Mouse (Mus musculus): ENCODE measurements at regions not wholly inside any gene's neighbourhood (a gene's known extent, or its start where the extent isn't known, plus 50 kb on each side); places are given as distances from the start of the nearest gene placed in this dataset.
"Not testable (repeated sequence)": the region's sequence is repeated elsewhere in the genome, so short reads cannot be mapped to it uniquely, and the experiment has no call there.

DNA sequence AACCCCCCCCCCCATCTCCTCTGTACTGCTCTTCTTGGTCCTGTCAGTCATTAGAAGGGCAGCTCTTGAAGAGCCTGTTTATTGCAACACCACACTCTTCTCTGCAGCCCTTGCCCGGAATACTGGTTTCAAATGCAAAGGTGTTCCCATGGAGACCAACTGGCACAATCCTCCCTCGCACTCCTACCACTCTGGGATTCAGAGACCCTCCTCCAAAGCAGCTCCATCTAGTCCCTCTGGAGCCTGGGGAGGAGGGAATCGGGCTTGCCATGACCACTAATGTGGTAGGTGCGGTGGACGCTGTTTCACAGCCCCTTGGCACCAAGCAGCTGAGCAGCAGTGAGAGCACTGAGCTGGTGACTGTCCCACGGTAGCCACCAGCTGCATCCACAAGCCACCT lies 83.1 kb downstream of the Stk35 start:
- DNase-seq (ENCODE audit: low spot score), result peak; percentile 17

DNA sequence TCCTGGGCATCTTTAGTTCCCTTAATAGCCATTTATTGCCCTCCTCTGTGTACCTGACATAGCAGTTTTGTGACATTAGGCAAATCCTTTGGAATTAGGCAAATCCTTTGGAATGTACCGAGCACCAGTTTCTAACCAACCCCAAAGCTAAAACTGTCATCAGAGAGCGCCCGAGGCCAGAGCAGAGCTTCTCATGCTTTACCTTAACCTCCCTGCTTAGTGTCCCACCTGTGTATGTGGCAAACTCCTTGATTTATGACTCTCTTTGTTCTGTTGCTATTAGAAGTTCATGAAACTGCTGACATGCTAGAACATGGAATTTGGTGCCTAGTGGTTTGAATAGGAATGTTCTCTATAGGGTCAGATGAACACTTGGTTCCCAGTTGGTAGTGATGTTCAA lies 84.0 kb downstream of the Stk35 start:
- DNase-seq (ENCODE audit: low spot score), result no peak

DNA sequence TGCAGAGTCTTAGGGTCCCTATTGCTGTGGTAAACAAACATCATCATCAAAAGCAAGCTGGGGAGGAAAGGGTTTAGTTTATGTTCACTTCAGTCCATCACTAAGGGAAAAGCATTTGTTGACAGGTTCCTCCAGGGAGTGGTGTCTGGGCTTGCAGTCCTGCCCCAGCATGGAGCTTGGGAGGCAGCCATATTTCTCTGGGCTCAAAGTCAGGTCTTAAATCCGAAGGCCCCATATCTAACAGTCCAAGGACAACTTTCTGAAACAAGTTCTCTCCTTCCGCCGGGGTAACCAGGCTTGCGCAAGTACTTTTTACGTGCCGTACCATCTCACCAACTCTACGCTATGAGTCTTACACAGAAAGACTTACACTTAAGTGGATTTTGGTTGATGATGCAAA lies 85.2 kb downstream of the Stk35 start:
- DNase-seq (ENCODE audit: low spot score), result no peak

DNA sequence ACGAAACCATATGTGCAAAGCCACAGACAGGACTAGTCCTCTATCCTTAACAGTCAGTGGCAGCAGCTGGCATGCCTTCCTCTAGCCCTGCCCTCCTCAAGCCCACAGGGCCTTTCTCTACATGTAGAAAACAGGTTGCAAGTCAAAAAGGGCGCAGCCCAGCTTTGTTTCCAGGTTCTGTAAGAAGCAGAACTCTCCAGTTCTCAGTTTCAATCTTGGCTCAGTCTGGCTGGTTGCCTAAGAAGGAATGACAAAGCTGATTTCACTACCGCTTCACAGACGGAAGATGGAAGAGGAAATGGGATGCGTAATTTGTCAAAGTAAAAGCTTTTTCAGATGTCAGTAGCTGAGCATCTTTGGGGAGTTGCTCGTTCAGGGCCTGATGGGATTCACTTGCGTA lies 92.9 kb downstream of the Stk35 start:
- peak; percentile 55 for DNase-seq (ENCODE audit: low spot score)

DNA sequence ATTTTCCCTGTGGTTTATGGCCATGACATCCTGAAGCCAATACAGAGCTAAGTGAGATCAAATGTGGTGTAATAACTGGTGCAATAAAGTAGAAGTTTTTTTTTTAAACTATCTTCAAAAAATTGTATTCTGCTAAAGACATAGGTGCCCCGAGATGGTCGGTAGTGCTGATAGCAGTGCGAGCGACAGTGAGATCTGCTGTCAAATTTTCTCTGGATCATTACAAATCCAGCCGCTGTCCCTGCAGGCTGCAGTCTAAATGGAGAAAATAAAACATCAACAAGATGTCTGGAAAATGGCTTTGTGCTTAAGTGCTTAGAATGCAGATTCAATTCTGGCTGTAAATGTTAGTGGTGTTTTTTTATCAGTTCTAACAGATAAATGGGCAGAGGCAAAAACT lies 93.5 kb downstream of the Stk35 start:
- no peak for DNase-seq (ENCODE audit: low spot score)

DNA sequence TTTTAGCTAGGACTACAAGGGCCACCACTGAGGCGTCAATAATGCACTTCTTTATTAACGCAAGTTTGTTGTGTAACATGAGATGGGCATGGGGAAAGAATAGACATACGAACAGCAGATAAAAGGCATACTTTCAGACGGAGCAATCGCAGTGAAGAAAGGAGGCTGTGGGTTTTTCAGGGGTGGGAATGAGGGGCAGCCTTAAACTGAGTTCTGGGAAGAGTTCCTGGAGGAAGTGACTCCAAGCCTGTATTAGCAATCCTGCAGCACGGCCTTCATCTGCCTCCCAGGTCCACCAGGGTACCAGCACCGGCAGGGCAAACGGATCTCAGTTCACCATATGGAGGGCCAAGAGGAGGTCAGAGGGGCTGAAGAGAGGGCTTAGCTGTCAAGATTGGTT lies 94.6 kb downstream of the Stk35 start:
- no peak for DNase-seq (ENCODE audit: low spot score)

DNA sequence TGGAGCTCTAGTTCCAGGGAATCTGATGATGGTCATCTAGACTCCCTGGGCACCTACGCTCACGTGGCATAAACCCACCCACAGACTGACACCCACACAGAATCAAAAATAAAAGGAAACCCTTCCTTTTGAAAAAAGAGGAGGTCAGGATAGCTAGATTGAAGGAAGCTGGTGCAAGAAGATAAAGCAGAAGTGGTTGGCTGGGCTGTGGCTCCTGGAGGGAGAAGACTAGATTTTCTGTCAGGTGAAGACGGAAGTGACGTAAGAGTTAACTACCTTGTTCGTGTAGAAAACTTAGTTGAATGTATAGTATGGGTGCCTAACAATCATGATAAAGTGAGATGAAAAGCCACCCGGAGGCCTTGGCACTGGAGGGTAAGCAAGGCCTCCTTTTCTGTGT lies 95.1 kb downstream of the Stk35 start:
- DNase-seq (ENCODE audit: low spot score), result peak; percentile 16

DNA sequence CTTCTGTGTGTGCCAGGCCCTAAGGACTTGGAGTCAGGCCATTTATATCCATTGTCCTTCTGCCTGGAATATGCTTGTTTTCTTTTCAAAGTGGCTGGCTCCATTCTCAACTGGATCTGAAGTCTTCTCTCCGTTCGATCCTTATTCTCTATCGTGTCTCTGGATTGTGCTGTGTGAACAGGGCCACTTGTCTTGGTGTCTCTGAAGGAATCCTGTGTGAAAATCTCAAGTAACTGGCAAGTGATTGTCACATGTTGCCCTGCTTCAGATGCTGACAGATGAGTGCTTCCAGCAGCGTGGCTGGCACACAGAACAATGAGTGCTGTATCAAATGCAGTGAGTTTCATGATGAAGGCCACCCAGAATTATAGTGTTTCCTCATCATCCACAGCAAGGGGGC lies 96.4 kb downstream of the Stk35 start:
- no peak for DNase-seq (ENCODE audit: low spot score)

DNA sequence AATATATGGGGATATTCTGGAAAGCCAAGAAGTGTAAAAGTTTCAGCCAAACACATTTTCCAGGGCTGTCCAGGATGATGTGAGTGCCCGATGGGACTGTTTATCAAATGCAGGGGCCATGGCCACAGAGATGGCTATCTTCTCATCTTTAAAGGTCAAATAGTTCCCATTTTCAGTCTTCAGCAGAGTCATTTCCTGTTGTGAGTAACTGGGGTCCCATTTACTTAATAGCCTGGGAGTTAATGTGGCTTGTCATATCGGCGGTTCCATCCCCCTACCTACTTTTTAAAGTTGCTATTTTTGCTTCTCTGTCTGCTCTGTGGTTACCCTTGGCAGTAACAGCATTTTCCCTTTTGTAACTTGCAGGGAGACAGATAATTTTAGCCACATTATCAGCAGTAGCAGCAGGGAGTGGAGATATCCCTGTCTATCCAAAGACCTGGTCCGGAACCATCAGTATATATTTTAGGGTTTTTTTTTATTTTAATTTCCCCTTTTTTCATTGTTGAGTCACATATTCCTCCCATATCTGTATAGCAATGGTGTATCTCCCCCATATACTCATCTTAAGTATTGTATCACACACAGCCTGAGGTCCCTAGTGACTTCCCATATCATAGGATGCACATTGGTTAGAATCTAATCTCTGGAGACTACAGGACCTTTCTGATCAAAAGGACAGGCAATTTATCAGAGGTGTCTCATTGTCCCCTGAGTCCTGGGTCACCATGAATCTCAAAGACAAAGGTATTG lies 103.2 kb downstream of the Stk35 start:
- no peak for DNase-seq (ENCODE audit: low spot score)

DNA sequence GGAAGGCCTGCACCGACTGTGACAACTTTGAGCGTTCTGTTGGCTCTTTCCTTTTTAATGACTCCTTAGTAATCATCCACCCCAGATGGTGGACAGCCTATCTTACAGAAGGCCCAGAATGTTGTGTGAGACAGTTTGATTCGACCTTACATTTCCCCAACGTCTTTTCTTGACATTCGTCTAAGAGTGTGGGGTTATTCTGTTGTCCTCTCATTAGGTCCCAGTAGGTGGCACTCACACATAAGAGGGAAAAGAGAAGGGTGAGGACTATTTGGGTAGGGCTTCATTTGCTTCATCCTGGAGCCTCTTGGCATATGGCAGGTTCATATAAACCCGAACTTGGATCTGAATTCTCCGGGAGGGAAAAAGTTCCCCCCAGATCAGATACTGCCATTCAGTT lies 104.4 kb downstream of the Stk35 start:
- DNase-seq (ENCODE audit: low spot score), result peak; percentile 21

DNA sequence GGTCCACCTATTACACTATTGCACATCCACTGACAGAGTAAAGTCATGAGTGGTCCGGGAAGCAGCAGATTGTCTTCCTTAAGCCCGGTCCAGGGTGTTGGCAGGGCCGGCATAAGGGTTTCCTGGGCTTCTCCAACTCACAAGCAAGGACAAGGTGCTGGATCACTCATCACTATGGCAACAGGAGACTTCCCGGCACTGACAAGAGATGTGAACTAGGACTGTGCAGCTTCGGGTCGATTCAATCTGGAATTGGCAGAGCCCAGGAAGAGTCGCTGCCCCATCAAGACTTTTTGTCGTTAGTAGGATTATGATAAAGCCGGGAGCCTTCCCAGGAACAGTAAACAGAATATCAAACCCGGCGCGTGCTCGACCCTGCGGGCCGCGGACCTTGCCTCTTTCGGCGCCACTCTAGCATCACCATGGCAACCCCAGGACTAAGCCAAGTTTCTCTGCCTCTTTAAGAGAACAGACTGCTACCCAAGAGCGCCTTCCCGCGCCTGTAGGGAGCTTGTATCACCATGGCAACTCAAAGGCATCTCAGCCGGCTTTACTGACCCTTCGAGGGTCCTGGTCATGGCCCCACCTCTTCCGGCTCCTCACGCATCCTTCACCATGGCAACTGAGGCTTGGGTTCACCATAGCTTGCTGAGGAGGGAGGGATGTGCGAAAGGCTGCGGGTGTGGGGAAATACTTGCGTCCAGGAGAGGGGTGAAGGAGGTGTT lies 103.3 kb upstream of the Tgm3 start:
- no peak for DNase-seq (ENCODE audit: low spot score)

DNA sequence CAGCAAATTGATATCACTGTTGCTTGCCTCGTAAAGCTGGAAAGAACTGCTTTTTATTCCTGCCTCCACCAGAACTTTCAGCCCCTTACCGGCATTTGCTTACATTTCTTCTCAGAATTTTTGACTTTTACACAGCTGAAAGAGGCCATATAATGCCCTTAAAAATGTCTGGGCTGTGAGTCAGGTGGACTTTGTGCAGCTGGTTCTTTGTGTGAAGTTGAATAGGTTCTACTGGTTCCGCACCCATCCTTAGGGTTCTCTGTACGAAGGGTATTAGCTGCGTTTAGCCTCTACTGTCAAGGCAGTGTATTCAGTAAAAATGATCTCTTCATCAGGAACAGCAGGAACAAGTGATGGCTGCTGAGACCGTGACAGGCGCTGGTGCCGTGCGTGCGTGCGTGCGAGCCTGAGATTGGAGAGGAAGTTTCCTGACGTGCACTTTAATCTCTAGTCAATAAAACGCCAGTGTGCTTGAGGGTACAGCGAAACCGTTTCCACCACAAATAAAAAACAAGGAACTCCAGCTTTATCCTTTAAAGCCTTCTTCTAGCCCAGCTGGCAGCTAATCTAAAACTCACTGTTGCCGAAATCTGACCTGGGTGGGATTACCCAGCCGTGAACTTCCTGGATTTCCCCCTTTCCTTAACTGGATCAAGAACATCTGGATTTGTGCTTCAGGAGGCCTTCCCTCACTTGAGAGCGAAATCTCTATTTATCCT lies 100.8 kb upstream of the Tgm3 start:
- DNase-seq (ENCODE audit: low spot score), result no peak

DNA sequence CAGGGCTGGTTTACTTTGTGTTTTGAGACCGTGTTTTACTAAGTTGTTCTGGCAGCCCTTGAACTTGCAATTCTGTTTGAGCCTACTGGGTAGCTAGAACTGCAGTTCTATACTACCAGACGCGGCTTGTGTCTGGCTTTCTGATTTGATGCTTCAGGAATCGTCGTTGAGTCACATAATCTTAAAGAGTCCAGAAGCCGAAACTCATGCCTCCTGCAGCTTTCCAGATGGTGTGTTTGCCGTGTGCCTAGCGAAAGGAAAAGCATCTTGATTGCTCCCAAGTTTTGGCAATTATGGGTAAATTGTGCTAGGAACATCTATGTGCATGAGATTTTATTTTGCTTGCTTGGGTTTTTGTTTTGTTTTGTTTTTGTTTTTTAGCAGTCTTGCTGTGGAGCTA lies 99.6 kb upstream of the Tgm3 start:
- DNase-seq (ENCODE audit: low spot score), result no peak

DNA sequence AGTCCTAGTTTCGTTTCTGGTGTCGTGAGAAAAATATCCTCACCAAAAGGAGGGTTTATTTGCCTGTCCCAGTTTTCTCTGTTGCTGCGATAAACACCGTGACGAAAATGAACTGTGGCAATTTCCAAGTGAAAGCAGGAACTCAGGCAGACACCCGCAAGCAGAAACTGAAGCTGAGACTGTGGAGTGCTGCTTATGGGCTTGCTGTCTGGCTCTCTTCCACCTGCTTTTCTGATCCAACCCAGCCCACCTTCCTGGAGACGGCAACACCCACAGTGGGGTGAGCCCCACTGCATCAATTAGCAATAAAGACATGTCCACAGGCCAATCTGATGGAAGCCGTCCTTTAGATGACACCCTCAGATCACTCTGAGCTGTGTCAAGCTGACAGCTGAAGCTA lies 97.9 kb upstream of the Tgm3 start:
- no peak for DNase-seq (ENCODE audit: low spot score)

DNA sequence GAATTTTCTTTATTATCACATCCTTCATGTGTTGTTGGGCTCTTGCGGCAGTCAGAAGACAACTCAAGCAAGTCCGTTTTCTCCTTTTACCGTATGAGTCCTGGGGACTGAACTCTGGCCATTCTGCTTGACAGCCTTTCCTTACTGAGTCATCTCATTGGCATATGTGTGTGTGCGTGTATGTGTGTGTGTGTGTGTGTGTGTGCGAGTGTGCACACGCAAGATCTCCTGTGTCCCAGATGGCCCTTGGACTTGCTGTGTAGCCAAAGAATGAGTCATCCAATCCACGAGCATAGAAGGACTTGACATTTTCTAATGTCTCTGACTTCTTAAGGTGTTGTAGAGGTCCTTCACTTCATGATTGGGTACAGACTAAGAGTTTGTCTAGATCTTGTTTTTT lies 95.7 kb upstream of the Tgm3 start:
- DNase-seq (ENCODE audit: low spot score), result no peak

DNA sequence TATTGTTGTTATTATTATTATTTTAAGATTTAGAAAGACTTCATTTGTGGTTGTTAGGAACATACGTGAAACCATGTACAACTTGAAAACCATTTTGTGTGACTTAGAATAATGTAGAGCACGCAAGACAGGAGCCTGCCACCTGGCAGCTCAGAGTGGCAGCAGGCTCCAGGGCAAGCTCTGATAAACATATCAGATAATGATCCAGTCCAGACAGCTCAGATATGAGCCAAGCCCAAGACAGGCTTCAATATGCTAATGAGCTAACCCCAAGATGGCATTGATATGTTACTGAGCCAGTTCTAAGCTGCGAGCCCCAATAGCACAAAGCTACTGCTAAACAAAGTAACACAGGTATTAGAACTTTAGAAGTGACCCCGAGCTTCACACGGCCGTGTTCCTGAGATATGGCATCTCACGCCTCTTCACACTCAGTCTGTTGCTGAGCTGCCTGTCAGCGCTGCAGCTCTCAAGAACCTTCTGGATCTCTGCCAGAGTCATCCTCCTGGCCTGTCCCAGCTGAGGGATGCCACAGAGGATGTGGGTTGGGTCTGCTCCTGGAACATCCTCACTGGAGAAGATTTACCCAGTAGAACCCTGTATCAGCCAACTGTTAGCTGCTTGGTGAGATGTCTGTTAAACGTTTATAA lies 93.9 kb upstream of the Tgm3 start:
- DNase-seq (ENCODE audit: low spot score), result no peak

DNA sequence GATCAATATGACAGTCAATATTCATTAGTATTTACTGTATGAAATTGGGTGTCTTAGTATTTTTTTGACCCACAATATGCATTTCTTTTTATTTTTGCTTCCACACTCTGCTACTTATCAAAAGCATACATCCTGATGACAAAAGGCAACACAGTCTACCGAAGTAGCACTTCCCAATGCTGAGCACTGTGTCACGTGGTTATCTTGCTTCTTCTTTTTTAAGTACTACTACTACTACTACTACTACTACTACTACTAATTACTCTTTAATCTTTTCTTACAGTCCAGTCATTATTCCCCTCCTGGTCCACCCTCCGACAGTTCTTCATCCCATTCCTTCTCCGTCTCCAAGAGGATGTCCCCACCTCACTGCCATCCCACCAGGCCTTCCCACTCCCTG lies 92.6 kb upstream of the Tgm3 start:
- DNase-seq (ENCODE audit: low spot score), result no peak

DNA sequence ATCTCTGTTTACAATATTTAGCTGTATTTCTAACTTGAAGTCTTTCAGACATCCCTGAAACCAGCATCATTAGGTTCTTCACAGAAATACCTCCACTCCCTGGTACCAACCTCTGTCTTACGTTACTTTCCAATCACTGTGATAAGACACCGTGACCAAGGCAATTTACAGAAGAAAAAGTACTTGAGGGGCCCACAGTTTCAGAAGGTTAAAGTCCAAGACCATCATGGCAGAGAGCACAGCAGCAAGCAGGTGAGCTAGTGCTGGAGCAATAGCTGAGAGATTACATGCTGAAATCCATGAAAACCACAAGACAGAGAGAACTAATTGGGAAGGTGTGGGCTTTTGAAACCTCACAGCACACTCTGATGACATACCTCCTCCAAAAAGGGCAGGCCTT lies 84.9 kb upstream of the Tgm3 start:
- no peak for DNase-seq (ENCODE audit: low spot score)

DNA sequence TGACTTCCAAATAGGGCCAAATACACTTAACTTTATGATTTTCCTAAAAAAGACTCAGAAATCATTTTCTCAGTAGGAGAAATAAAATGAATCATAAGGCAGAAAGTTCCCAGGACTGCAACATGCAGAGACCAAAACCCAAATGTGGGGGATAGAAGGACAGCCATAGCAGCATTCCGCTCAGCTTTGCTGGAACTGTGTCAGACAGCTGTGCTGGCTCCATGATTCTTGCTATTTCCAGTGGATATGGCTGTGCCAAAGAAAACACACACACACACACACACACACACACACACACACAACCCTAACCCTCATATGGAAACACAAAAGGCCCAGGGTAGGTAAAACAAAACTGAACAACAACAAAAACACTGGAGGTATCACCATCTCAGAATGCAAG lies 78.6 kb upstream of the Tgm3 start:
- no peak for DNase-seq (ENCODE audit: low spot score)

DNA sequence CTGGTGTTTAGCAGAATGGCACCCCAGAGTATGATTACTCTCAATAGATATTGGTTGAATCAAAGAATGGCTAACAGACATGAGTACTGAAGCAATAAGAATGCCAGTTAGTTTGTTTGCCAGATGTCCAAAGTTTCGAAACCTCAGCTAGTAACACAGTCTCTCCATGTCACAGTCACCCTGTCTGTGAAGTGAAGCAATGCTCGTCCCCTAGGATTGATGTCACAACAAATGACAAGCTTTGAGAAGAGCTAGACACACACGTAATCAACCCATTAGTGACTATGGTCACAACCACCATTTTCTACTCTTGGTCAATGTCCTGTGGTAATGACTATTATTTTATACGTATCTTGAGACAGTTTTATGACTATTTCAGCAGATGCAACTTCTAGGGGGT lies 69.3 kb upstream of the Tgm3 start:
- DNase-seq (ENCODE audit: low spot score), result peak; percentile 35

DNA sequence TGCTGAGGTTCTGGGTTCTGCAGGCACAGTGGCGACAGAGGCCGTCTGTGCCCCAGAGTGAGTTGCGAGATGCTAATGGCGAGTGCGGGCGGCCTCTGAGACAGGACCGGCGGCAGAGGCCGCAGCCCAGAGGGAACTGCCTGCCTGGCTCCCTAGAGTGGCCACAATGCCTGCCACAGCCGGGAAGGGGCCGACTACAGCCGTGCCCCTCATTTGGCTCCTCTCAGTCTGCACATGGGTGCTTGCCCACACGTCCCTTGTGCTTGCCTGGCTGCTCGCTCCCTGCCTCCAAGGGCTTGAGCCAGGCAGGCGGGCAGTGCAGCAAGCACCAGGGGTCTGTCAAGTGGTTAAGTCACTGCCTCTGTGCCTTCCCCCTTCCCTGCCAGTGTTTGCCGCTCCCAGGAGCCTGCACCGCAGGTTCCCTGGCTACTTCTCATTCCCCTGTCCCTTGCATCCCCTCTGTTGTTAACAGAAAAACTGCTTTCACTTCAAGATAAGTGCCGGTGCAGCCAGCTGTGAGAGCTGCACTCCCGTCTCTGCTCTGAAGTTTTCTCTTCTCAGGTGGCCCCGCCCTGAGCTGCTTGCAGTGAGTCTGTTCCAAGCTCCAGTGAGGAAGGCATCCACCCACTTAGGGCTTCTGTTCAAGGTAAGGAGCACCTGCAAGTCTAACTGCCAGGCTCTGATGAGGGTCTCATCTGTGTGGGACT lies 64.1 kb upstream of the Tgm3 start:
- DNase-seq (ENCODE audit: low spot score), result no peak

DNA sequence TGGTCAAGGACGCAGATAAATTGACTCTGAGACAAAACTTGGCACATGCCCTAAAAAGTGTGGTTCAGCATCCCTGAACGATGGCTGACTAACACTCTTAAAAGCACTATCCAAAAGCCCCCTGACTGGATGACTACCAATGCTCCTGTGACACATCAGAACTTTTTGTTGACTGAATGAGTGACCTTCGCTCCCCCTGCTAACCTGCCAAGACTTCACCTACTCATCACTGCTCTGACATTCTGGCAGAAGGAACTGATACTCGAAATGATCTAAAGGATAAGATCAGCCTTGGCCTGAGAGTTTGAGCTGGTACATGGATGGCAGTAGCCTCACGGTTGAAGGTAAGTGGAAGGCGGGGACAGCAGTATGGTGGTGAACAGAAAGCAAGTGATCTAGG lies 62.4 kb upstream of the Tgm3 start:
- DNase-seq (ENCODE audit: low spot score), result not testable (repeated sequence)
